Mouse (Mus musculus): Measurements from ENCODE around the gene Ppp2r3c.
"Not testable (repeated sequence)": the region's sequence is repeated elsewhere in the genome, so short reads cannot be mapped to it uniquely, and the experiment has no call there.

DNA sequence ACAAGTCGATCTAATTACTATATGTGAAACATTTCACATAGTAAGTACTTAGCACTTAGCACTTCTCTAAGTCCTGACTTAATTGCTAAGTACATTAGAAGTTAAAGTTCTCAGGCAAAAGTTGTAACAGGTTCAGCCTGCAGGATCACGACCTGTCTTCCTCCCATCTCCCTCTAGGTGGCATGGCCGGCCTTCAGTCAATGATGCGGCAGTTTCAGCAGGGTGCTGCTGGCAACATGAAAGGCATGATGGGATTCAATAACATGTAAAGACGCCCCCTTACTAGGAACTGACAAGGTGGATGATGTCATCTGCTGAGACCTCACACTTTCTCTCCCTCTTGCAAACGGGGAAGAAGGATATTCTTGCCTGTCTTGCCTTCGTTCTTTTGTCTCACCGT, 40.8 kb downstream of the Ppp2r3c start:
- TF ChIP-seq CTCF (IDR thresholded peaks at IDR 0.05; ENCODE audit: low read depth, low read length); POLR2A (IDR thresholded peaks at IDR 0.05; ENCODE audit: borderline replicate concordance, low read depth, low read length): not testable (repeated sequence)

All from bone marrow macrophage, adult 2 months (primary cell).